Mouse (Mus musculus): ENCODE measurements at regions not wholly inside any gene's neighbourhood (a gene's known extent, or its start where the extent isn't known, plus 50 kb on each side); places are given as distances from the start of the nearest gene placed in this dataset.
A peak's percentile ranks its signal among the peaks of the same experiment; 100 is the strongest.

DNA sequence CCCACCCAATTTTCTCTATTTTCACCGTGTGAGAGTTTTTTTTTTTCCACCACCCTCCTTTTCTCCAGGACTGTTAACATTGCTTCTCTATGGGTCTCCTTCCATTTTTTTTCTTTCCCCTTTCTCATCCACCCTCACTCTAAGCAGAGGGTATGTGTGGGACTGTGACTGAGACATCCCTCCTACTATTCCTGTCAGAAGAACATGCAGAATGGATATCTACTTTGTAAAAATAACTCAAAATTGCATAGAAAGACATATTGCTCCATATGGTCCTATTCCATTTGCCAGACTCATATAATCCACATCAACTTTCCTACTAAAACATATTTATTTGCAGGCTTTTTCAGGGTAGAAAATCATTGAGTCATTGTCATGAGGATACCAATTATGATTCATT is 135.3 kb upstream of the Pabpc4l start:
- DNase-seq (ENCODE audit: extremely low spot score): no peak

DNA sequence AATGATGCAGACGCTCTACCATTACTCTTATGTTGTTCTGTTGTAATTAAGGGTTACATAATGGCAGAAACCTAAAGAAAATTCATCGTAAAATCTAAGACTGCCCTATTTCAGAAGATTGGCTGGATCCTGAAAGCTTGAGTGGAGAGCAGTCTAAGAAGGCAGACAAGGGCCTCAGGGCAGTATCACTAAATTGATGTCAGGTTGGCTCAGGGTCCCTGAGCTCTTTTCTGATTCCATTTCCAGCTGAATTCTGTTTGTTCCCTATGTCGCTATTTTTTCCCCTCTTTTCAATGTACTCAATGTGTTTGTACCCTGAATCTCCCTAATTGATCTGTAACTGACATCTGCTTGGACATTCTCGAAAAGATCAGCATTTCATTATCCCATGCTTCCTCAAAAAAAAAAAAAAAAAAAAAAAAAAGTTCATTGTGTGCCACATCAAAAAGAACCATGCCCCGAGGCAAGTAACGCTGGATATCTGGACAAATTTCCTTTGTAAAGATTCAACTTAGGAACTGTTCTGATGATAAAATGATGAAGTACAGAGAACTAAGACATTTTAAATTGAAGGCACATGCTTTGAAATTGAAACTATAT is 118.7 kb upstream of the Pabpc4l start:
- peak; percentile 14 for DNase-seq (ENCODE audit: extremely low spot score)

- no peak for DNase-seq (ENCODE audit: extremely low spot score)
Measured at GRCm38 (mm10) chr3:46553590-46553989, 105.6 kb upstream of the Pabpc4l start.

- DNase-seq (ENCODE audit: extremely low spot score): no peak
Measured at GRCm38 (mm10) chr3:46538660-46539059, 90.6 kb upstream of the Pabpc4l start.

- no peak for DNase-seq (ENCODE audit: extremely low spot score)
Measured at GRCm38 (mm10) chr3:46511157-46511556, 63.1 kb upstream of the Pabpc4l start.

- no peak for DNase-seq (ENCODE audit: extremely low spot score)
Measured at GRCm38 (mm10) chr3:46503713-46504112, 55.7 kb upstream of the Pabpc4l start.
